Comparison of ENCODE assay signal across 8 mouse cellular contexts in the genomic region with DNA sequence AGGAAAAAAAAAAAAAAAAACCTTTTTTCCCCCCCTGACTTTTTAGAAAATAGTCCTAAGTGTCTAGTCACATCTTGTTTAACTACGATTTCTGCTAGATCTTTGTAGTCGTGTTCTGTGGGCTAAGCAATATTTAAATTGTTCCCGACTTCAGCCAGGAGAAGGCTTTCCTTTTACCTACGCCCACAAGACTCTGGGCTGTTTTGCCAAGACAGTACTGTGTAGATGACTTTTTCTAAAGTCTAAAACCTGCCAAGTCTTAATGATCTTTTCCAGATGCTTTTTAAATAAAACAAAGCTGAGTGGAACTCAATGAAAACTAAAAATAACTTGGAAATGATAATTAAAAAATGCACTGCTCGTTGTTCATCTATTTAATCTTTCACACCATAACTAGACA. TPM values are rescaled to one million over a fixed set of nuclear protein-coding genes. Genes with fewer than 3 reads are reported as not detected.
DNase-seq lines count a peak whose midpoint lies in the region; ATAC-seq lines count a peak whose summit lies in the region.

No protein-coding gene starts in this region.

- H3K4me3 ChIP-seq in intestine, embryonic 14.5 days (ENCODE audit: low read depth, low read length) = peak overlapping the region; percentile 16; the same call in 1 of the 2 replicates
- no peak overlapping the region for H3K4me3 ChIP-seq in intestine, embryonic 15.5 days (replicated peaks)
- H3K4me3 ChIP-seq in embryonic facial prominence, embryonic 12.5 days = 0 out of 2 replicates have a peak overlapping the region, but pooled peaks have one; percentile 21
- peak overlapping the region; percentile 20 for H3K4me3 ChIP-seq in hindbrain, embryonic 12.5 days
- peak overlapping the region; percentile 23 for H3K4me3 ChIP-seq in midbrain, embryonic 16.5 days (ENCODE audit: low read depth, low read length)

- H3K4me1 ChIP-seq in intestine, embryonic 14.5 days (replicated peaks; ENCODE audit: control insufficient read depth, insufficient read depth, low read length) = peaks cover 12% of the 10 kb centered on the region; the same call in 1 of the 2 replicates
- H3K4me1 ChIP-seq in intestine, embryonic 15.5 days (replicated peaks) = no peaks in the 10 kb centered on the region
- H3K4me1 ChIP-seq in embryonic facial prominence, embryonic 12.5 days = peaks cover 10% of the 10 kb centered on the region; the same call in 1 of the 2 replicates
- H3K4me1 ChIP-seq in hindbrain, embryonic 12.5 days = no peaks in the 10 kb centered on the region
- peaks cover 4% of the 10 kb centered on the region; the same call in 1 of the 2 replicates for H3K4me1 ChIP-seq in midbrain, embryonic 16.5 days (ENCODE audit: control insufficient read depth, insufficient read depth, low read length)

- H3K9me3 ChIP-seq in intestine, embryonic 14.5 days (ENCODE audit: control insufficient read depth, low read length) = no peaks in the 10 kb centered on the region
- no peaks in the 10 kb centered on the region for H3K9me3 ChIP-seq in intestine, embryonic 15.5 days
- H3K9me3 ChIP-seq in embryonic facial prominence, embryonic 12.5 days = no peaks in the 10 kb centered on the region
- H3K9me3 ChIP-seq in hindbrain, embryonic 12.5 days (replicated peaks) = no peaks in the 10 kb centered on the region
- H3K9me3 ChIP-seq in midbrain, embryonic 16.5 days (replicated peaks; ENCODE audit: control insufficient read depth, low read length, poor library complexity, severe bottlenecking) = no peaks in the 10 kb centered on the region

- H3K4me2 ChIP-seq in intestine, embryonic 14.5 days (ENCODE audit: low read length) = peak overlapping the region; percentile 39
- H3K4me2 ChIP-seq in intestine, embryonic 15.5 days (replicated peaks) = no peak overlapping the region; the same call in 1 of the 2 replicates
- peak overlapping the region; percentile 33 for H3K4me2 ChIP-seq in embryonic facial prominence, embryonic 12.5 days (replicated peaks)
- H3K4me2 ChIP-seq in hindbrain, embryonic 12.5 days (replicated peaks) = peak overlapping the region; percentile 35
- H3K4me2 ChIP-seq in midbrain, embryonic 16.5 days (ENCODE audit: low read length) = peak overlapping the region; percentile 53

- no peaks in the 10 kb centered on the region for H3K27me3 ChIP-seq in intestine, embryonic 14.5 days (replicated peaks; ENCODE audit: control insufficient read depth, insufficient read depth, low read length)
- no peaks in the 10 kb centered on the region for H3K27me3 ChIP-seq in intestine, embryonic 15.5 days (replicated peaks)
- H3K27me3 ChIP-seq in embryonic facial prominence, embryonic 12.5 days = no peaks in the 10 kb centered on the region
- no peaks in the 10 kb centered on the region for H3K27me3 ChIP-seq in hindbrain, embryonic 12.5 days
- H3K27me3 ChIP-seq in midbrain, embryonic 16.5 days (ENCODE audit: control insufficient read depth, insufficient read depth, low read depth, low read length) = no peaks in the 10 kb centered on the region

- peak overlapping the region; percentile 20; the same call in 1 of the 2 replicates for H3K9ac ChIP-seq in intestine, embryonic 14.5 days (ENCODE audit: low read length)
- no peak overlapping the region for H3K9ac ChIP-seq in intestine, embryonic 15.5 days
- H3K9ac ChIP-seq in embryonic facial prominence, embryonic 12.5 days = no peak overlapping the region
- H3K9ac ChIP-seq in hindbrain, embryonic 12.5 days = no peak overlapping the region
- H3K9ac ChIP-seq in midbrain, embryonic 16.5 days (ENCODE audit: low read depth, low read length) = peak overlapping the region; percentile 18; the same call in 1 of the 2 replicates

- no peaks in the 10 kb centered on the region for H3K36me3 ChIP-seq in intestine, embryonic 14.5 days (ENCODE audit: control insufficient read depth, insufficient read depth, low read length)
- no peaks in the 10 kb centered on the region for H3K36me3 ChIP-seq in intestine, embryonic 15.5 days
- H3K36me3 ChIP-seq in embryonic facial prominence, embryonic 12.5 days = no peaks in the 10 kb centered on the region
- no peaks in the 10 kb centered on the region for H3K36me3 ChIP-seq in hindbrain, embryonic 12.5 days
- H3K36me3 ChIP-seq in midbrain, embryonic 16.5 days (ENCODE audit: control insufficient read depth, insufficient read depth, low read length) = no peaks in the 10 kb centered on the region

- WGBS in intestine, embryonic 14.5 days = 29% methylated on average over 5 of the region's 5 CpGs
- WGBS in intestine, embryonic 15.5 days = 38% methylated on average over 5 of the region's 5 CpGs
- 11% methylated on average over 5 of the region's 5 CpGs for WGBS in embryonic facial prominence, embryonic 12.5 days
- WGBS in hindbrain, embryonic 12.5 days = 31% methylated on average over 5 of the region's 5 CpGs
- 5% methylated on average over 5 of the region's 5 CpGs for WGBS in midbrain, embryonic 16.5 days

- no peak overlapping the region for H3K27ac ChIP-seq in intestine, embryonic 14.5 days (ENCODE audit: low read depth)
- H3K27ac ChIP-seq in intestine, embryonic 15.5 days = no peak overlapping the region
- H3K27ac ChIP-seq in embryonic facial prominence, embryonic 12.5 days = peak overlapping the region; percentile 78
- no peak overlapping the region for H3K27ac ChIP-seq in hindbrain, embryonic 12.5 days
- H3K27ac ChIP-seq in midbrain, embryonic 16.5 days (ENCODE audit: low read length) = no peak overlapping the region

- DNase-seq in intestine, embryonic 14.5 days (ENCODE audit: low spot score) = no peak
- DNase-seq in MN1 (ENCODE audit: low spot score) = no peak
- DNase-seq in adrenal gland, adult 18-20 months (ENCODE audit: low spot score in 2 of 2) = no peak
- DNase-seq in ovary, adult 18-20 months (ENCODE audit: low spot score) = no peak

- ATAC-seq in intestine, embryonic 14.5 days (replicated peaks; ENCODE audit: low FRiP score, low TSS enrichment, low read depth) = no peak
- ATAC-seq in intestine, embryonic 15.5 days = no peak
- ATAC-seq in embryonic facial prominence, embryonic 12.5 days (ENCODE audit: insufficient number of reproducible peaks, insufficient read depth, low FRiP score, low TSS enrichment) = 0 out of 2 replicates have a peak, but pooled peaks have one; percentile 49
- ATAC-seq in hindbrain, embryonic 12.5 days (ENCODE audit: low FRiP score) = peak; percentile 35; the same call in 1 of the 2 replicates
- ATAC-seq in midbrain, embryonic 16.5 days = peak; percentile 32; the same call in 1 of the 2 replicates

RNA-seq across cellular contexts. Expression of a gene that starts 0.6 kb away (rescaled TPM):
- polyA plus RNA-seq in intestine, embryonic 14.5 days (2014; fragmentation: Nextera tagmentation; extraction: Ambion mirVana) = 4.1 and 5.8 TPM in 2 replicates
- polyA plus RNA-seq in intestine, embryonic 15.5 days (2015; fragmentation: Nextera tagmentation; extraction: Ambion mirVana) = 4.2 and 4.7 TPM in 2 replicates
- polyA plus RNA-seq in embryonic facial prominence, embryonic 12.5 days (2016; fragmentation: Nextera tagmentation; extraction: Ambion mirVana) = 50.3 and 50.9 TPM in 2 replicates
- polyA plus RNA-seq in hindbrain, embryonic 12.5 days (2016; fragmentation: Nextera tagmentation; extraction: Ambion mirVana) = 18.6 and 18.9 TPM in 2 replicates
- 9.6 and 10.2 TPM in 2 replicates for polyA plus RNA-seq in midbrain, embryonic 16.5 days (2015; fragmentation: Nextera tagmentation; extraction: Ambion mirVana)
- total RNA-seq in adrenal gland, adult 18-20 months (2021) = 1 to 10 TPM; 6.9 to 8.2 TPM

RNA-seq across cellular contexts. Expression of a gene that starts 28.9 kb away (rescaled TPM):
- polyA plus RNA-seq in intestine, embryonic 14.5 days (2014; fragmentation: Nextera tagmentation; extraction: Ambion mirVana) = 29.1 and 33.1 TPM in 2 replicates
- 26.1 and 30.0 TPM in 2 replicates for polyA plus RNA-seq in intestine, embryonic 15.5 days (2015; fragmentation: Nextera tagmentation; extraction: Ambion mirVana)
- polyA plus RNA-seq in embryonic facial prominence, embryonic 12.5 days (2016; fragmentation: Nextera tagmentation; extraction: Ambion mirVana) = 33.0 and 33.5 TPM in 2 replicates
- 26.7 and 27.5 TPM in 2 replicates for polyA plus RNA-seq in hindbrain, embryonic 12.5 days (2016; fragmentation: Nextera tagmentation; extraction: Ambion mirVana)
- 21.6 and 24.9 TPM in 2 replicates for polyA plus RNA-seq in midbrain, embryonic 16.5 days (2015; fragmentation: Nextera tagmentation; extraction: Ambion mirVana)
- 10 to 100 TPM; 25.6 to 39.4 TPM for total RNA-seq in adrenal gland, adult 18-20 months (2021)

Comparison
In these comparisons a context has a peak if more than half of its experiments do, and no peak if none do; other contexts are left out.
1. H3K9ac ChIP-seq: peak in intestine, embryonic 14.5 days (single experiment) and midbrain, embryonic 16.5 days (single experiment); none in intestine, embryonic 15.5 days (single experiment), embryonic facial prominence, embryonic 12.5 days (single experiment) and hindbrain, embryonic 12.5 days (single experiment).
2. ATAC-seq: peak in embryonic facial prominence, embryonic 12.5 days (single experiment), hindbrain, embryonic 12.5 days (single experiment) and midbrain, embryonic 16.5 days (single experiment); none in intestine, embryonic 14.5 days (single experiment) and intestine, embryonic 15.5 days (single experiment).